Mouse (Mus musculus): ENCODE measurements around the gene Mrpl58. TPM values are rescaled to one million over a fixed set of nuclear protein-coding genes. Genes with fewer than 3 reads are reported as not detected.

Gene Mrpl58
- polyA plus RNA-seq, 1 experiment from 2014 or later = 224 TPM

Small RNA genes lying within 50 kb of the gene (microRNA-seq; reads per million reads assigned to microRNA genes)
- gene Mir3968 = not detected

Other genes with a start within 250 kb of the Mrpl58 start
- gene Slc9a3r1, start 240.4 kb upstream of the Mrpl58 start, polyA plus RNA-seq (2014; fragmentation: Nextera tagmentation; extraction: Ambion mirVana) = 157 and 165 TPM in 2 replicates
- 7.0 and 8.3 TPM in 2 replicates for gene Tmem104, start 216.3 kb upstream of the Mrpl58 start, polyA plus RNA-seq (2014; fragmentation: Nextera tagmentation; extraction: Ambion mirVana)
- gene Nat9, start 215.9 kb upstream of the Mrpl58 start, polyA plus RNA-seq (2014; fragmentation: Nextera tagmentation; extraction: Ambion mirVana) = 16.4 and 16.7 TPM in 2 replicates
- gene Grin2c, start 136.5 kb upstream of the Mrpl58 start, polyA plus RNA-seq (2014; fragmentation: Nextera tagmentation; extraction: Ambion mirVana) = not detected in 2 replicates
- 11.3 and 14.2 TPM in 2 replicates for gene Fdxr, start 126.7 kb upstream of the Mrpl58 start, polyA plus RNA-seq (2014; fragmentation: Nextera tagmentation; extraction: Ambion mirVana)
- 1.4 and 1.6 TPM in 2 replicates for gene Fads6, start 106.1 kb upstream of the Mrpl58 start, polyA plus RNA-seq (2014; fragmentation: Nextera tagmentation; extraction: Ambion mirVana)
- gene Otop2, start 96.6 kb upstream of the Mrpl58 start, polyA plus RNA-seq (2014; fragmentation: Nextera tagmentation; extraction: Ambion mirVana) = not detected in 2 replicates
- 0.14 TPM in 1 of 2 replicates, not detected in the other for gene Ush1g, start 81.7 kb upstream of the Mrpl58 start, polyA plus RNA-seq (2014; fragmentation: Nextera tagmentation; extraction: Ambion mirVana)
- 0.36 and 0.65 TPM in 2 replicates for gene Otop3, start 69.0 kb upstream of the Mrpl58 start, polyA plus RNA-seq (2014; fragmentation: Nextera tagmentation; extraction: Ambion mirVana)
- gene Hid1, start 36.0 kb upstream of the Mrpl58 start, polyA plus RNA-seq (2014; fragmentation: Nextera tagmentation; extraction: Ambion mirVana) = 11.5 and 14.4 TPM in 2 replicates
- gene Cdr2l, start 21.8 kb upstream of the Mrpl58 start, polyA plus RNA-seq (2014; fragmentation: Nextera tagmentation; extraction: Ambion mirVana) = 10.6 and 11.6 TPM in 2 replicates
- 899 and 962 TPM in 2 replicates for gene Atp5h, start 16.2 kb downstream of the Mrpl58 start, polyA plus RNA-seq (2014; fragmentation: Nextera tagmentation; extraction: Ambion mirVana)
- gene Kctd2, start 16.4 kb downstream of the Mrpl58 start, polyA plus RNA-seq (2014; fragmentation: Nextera tagmentation; extraction: Ambion mirVana) = 11.0 and 18.8 TPM in 2 replicates
- gene Trim80, start 36.8 kb downstream of the Mrpl58 start, polyA plus RNA-seq (2014; fragmentation: Nextera tagmentation; extraction: Ambion mirVana) = 0.12 TPM in 2 replicates
- 1.9 and 2.5 TPM in 2 replicates for gene Slc16a5, start 58.7 kb downstream of the Mrpl58 start, polyA plus RNA-seq (2014; fragmentation: Nextera tagmentation; extraction: Ambion mirVana)
- gene Armc7, start 71.9 kb downstream of the Mrpl58 start, polyA plus RNA-seq (2014; fragmentation: Nextera tagmentation; extraction: Ambion mirVana) = 6.5 and 6.9 TPM in 2 replicates
- 115 and 133 TPM in 2 replicates for gene Nt5c, start 88.1 kb downstream of the Mrpl58 start, polyA plus RNA-seq (2014; fragmentation: Nextera tagmentation; extraction: Ambion mirVana)
- gene Jpt1, start 110.6 kb downstream of the Mrpl58 start, polyA plus RNA-seq (2014; fragmentation: Nextera tagmentation; extraction: Ambion mirVana) = 573 and 633 TPM in 2 replicates
- gene Sumo2, start 132.5 kb downstream of the Mrpl58 start, polyA plus RNA-seq (2014; fragmentation: Nextera tagmentation; extraction: Ambion mirVana) = 891 and 947 TPM in 2 replicates
- 192 TPM in 2 replicates for gene Nup85, start 160.7 kb downstream of the Mrpl58 start, polyA plus RNA-seq (2014; fragmentation: Nextera tagmentation; extraction: Ambion mirVana)
- gene Mrps7, start 200.2 kb downstream of the Mrpl58 start, polyA plus RNA-seq (2014; fragmentation: Nextera tagmentation; extraction: Ambion mirVana) = 94.0 and 105 TPM in 2 replicates
- gene Gga3, start 200.3 kb downstream of the Mrpl58 start, polyA plus RNA-seq (2014; fragmentation: Nextera tagmentation; extraction: Ambion mirVana) = 19.2 and 20.8 TPM in 2 replicates
- gene Mif4gd, start 209.2 kb downstream of the Mrpl58 start, polyA plus RNA-seq (2014; fragmentation: Nextera tagmentation; extraction: Ambion mirVana) = 26.2 and 28.3 TPM in 2 replicates
- 23.3 and 26.4 TPM in 2 replicates for gene Slc25a19, start 224.5 kb downstream of the Mrpl58 start, polyA plus RNA-seq (2014; fragmentation: Nextera tagmentation; extraction: Ambion mirVana)

Data from intestine, embryonic 14.5 days (tissue).